28 mouse cellular contexts compared by ENCODE assay signal in genomic region chr11:20022911-20023482, GRCm38 (mm10).
DNase-seq lines count a peak whose midpoint lies in the region; ATAC-seq lines count a peak whose summit lies in the region.
"Had no signal": no experiment of that assay in that cellular context is flagged by ENCODE, and none has a peak within 500 bp of the region (broad histone marks: within the 10 kb centered on the region; RNA-seq: fewer than 3 reads in every experiment).

No protein-coding gene starts in this region.

- peaks cover 35% of the 10 kb centered on the region for H3K4me1 ChIP-seq in liver, embryonic 15.5 days (replicated peaks)
- H3K4me1 ChIP-seq: embryonic facial prominence, embryonic 13.5 days; forebrain, embryonic 13.5 days; heart, embryonic 13.5 days; hindbrain, embryonic 10.5 days; intestine, embryonic 15.5 days; midbrain, embryonic 10.5 days; midbrain, embryonic 15.5 days had no signal

- peaks cover 41% of the 10 kb centered on the region for H3K36me3 ChIP-seq in liver, embryonic 15.5 days (replicated peaks)

- H3K9me3 ChIP-seq in liver, embryonic 15.5 days (replicated peaks): peaks cover 17% of the 10 kb centered on the region

- peak; percentile 21; the same call in 1 of the 2 replicates for ATAC-seq in erythroblast, adult 5-6 weeks (replicated peaks; ENCODE audit: low FRiP score, poor library complexity, severe bottlenecking)
- ATAC-seq in liver, embryonic 15.5 days (ENCODE audit: insufficient read depth): peak; percentile 82
- ATAC-seq: forebrain, embryonic 13.5 days; hindbrain, postnatal 0 days; intestine, embryonic 15.5 days; midbrain, embryonic 15.5 days had no signal

- H3K9ac ChIP-seq in liver, embryonic 15.5 days: no peak overlapping the region; the same call in 1 of the 2 replicates
- H3K9ac ChIP-seq: embryonic facial prominence, embryonic 13.5 days; forebrain, embryonic 13.5 days; heart, embryonic 13.5 days; intestine, embryonic 15.5 days; limb, embryonic 13.5 days; midbrain, embryonic 15.5 days had no signal

- peak overlapping the region; percentile 69 for H3K4me2 ChIP-seq in liver, embryonic 15.5 days
- H3K4me2 ChIP-seq: embryonic facial prominence, embryonic 13.5 days; forebrain, embryonic 13.5 days; heart, embryonic 13.5 days; intestine, embryonic 15.5 days; limb, embryonic 13.5 days; midbrain, embryonic 15.5 days had no signal

- peak; percentile 52 for DNase-seq in liver
- no peak for DNase-seq in retina, postnatal 1 day
- no peak for DNase-seq in cerebellum, postnatal 4 days (ENCODE audit: low spot score in 2 of 2)
- DNase-seq in right cerebral cortex, postnatal 10 days (ENCODE audit: low spot score in 2 of 2): no peak
- DNase-seq: adrenal gland, adult 8-10 months; B cell, adult 2 months; cerebellum, adult 11 months; cerebellum, adult 9-10 months; heart, adult 2 months; heart, postnatal 10 days; kidney, adult 2 months; kidney, postnatal 4 days; lung, adult 2 months; lung, postnatal 10 days; right cerebral cortex, adult 18-20 months; right cerebral cortex, postnatal 4 days had no signal

- peak overlapping the region; percentile 24 for H3K4me3 ChIP-seq in liver, embryonic 15.5 days (replicated peaks)
- H3K4me3 ChIP-seq: embryonic facial prominence, embryonic 13.5 days; forebrain, embryonic 13.5 days; heart, adult 2 months; heart, embryonic 13.5 days; hindbrain, embryonic 10.5 days; intestine, embryonic 15.5 days; limb, embryonic 13.5 days; midbrain, embryonic 10.5 days; midbrain, embryonic 15.5 days had no signal

- no peaks in the 10 kb centered on the region for H3K27me3 ChIP-seq in liver, embryonic 15.5 days
- H3K27me3 ChIP-seq: embryonic facial prominence, embryonic 13.5 days; forebrain, embryonic 13.5 days; heart, embryonic 13.5 days; intestine, embryonic 15.5 days; limb, embryonic 13.5 days; midbrain, embryonic 15.5 days had no signal

- 34% methylated on average over 14 of the region's 14 CpGs for WGBS in liver, embryonic 15.5 days (ENCODE audit: insufficient replicate concordance)

- peak overlapping the region; percentile 80 for H3K27ac ChIP-seq in liver, embryonic 15.5 days (replicated peaks)
- H3K27ac ChIP-seq: embryonic facial prominence, embryonic 13.5 days; forebrain, embryonic 13.5 days; heart, adult 2 months; heart, embryonic 13.5 days; hindbrain, embryonic 10.5 days; hindbrain, postnatal 0 days; intestine, embryonic 15.5 days; limb, embryonic 13.5 days; macrophage; midbrain, embryonic 10.5 days; midbrain, embryonic 15.5 days had no signal
